Mouse (Mus musculus): ENCODE results near the gene Synpo2l. TPM values are rescaled to one million over a fixed set of nuclear protein-coding genes. Genes with fewer than 3 reads are reported as not detected.
A peak's percentile ranks its signal among the peaks of the same experiment; 100 is the strongest.

Gene Synpo2l
- polyA plus RNA-seq, 1 experiment from 2014 or later: 3.5 TPM

GRCm38 (mm10) chr14:20673735-20674063, 5.5 kb upstream of the Synpo2l start:
- Histone ChIP-seq H3K9ac (0 out of 2 replicates have a peak overlapping the region, but pooled peaks have one; percentile 33), H3K36me3 (peaks cover 24% of the 10 kb centered on the region), H3K9me3 (no peaks in the 10 kb centered on the region), H3K27ac (no peak overlapping the region), H3K27me3 (replicated peaks) (peaks cover 7% of the 10 kb centered on the region; the same call in 1 of the 2 replicates), H3K4me1 (peaks cover 8% of the 10 kb centered on the region), H3K4me3 (peak overlapping the region; percentile 60), H3K4me2 (replicated peaks) (peak overlapping the region; percentile 70)
- WGBS: 14% methylated on average over 13 of the region's 13 CpGs
- ATAC-seq (ENCODE audit: low FRiP score, low read depth): peak; percentile 78

- Histone ChIP-seq H3K9me3 (no peaks in the 10 kb centered on the region), H3K36me3 (peaks cover 17% of the 10 kb centered on the region), H3K27me3 (replicated peaks) (peaks cover 13% of the 10 kb centered on the region), H3K4me1 (peaks cover 8% of the 10 kb centered on the region), H3K4me3 (no peak overlapping the region), H3K9ac (no peak overlapping the region), H3K4me2 (replicated peaks) (no peak overlapping the region), H3K27ac (no peak overlapping the region)
- no peak for ATAC-seq (ENCODE audit: low FRiP score, low read depth)
- 88% methylated on average over 2 of the region's 2 CpGs for WGBS
Measured at GRCm38 (mm10) chr14:20672990-20673389, 4.8 kb upstream of the Synpo2l start.

GRCm38 (mm10) chr14:20667469-20667868, 685 bp downstream of the Synpo2l start:
- Histone ChIP-seq H3K27ac (no peak overlapping the region), H3K36me3 (no peaks in the 10 kb centered on the region), H3K9ac (no peak overlapping the region), H3K4me2 (replicated peaks) (no peak overlapping the region), H3K4me1 (peaks cover 5% of the 10 kb centered on the region; the same call in 1 of the 2 replicates), H3K9me3 (no peaks in the 10 kb centered on the region), H3K27me3 (replicated peaks) (peaks cover 31% of the 10 kb centered on the region), H3K4me3 (no peak overlapping the region)
- 73% methylated on average over 1 of the region's 1 CpGs for WGBS
- no peak for ATAC-seq (ENCODE audit: low FRiP score, low read depth)

- Histone ChIP-seq H3K4me3 (no peak overlapping the region), H3K27me3 (replicated peaks) (peaks cover 28% of the 10 kb centered on the region), H3K36me3 (no peaks in the 10 kb centered on the region), H3K27ac (no peak overlapping the region), H3K4me2 (replicated peaks) (no peak overlapping the region), H3K9me3 (no peaks in the 10 kb centered on the region), H3K4me1 (peaks cover 19% of the 10 kb centered on the region), H3K9ac (no peak overlapping the region)
- ATAC-seq (ENCODE audit: low FRiP score, low read depth): no peak
- 60% methylated on average over 3 of the region's 3 CpGs for WGBS
Measured at GRCm38 (mm10) chr14:20664436-20664835, 3.7 kb downstream of the Synpo2l start.

- no peak overlapping the region for H3K9ac ChIP-seq
- no peak overlapping the region for H3K27ac ChIP-seq
- H3K9me3 ChIP-seq: no peaks in the 10 kb centered on the region
- peaks cover 28% of the 10 kb centered on the region for H3K27me3 ChIP-seq (replicated peaks)
- peaks cover 19% of the 10 kb centered on the region for H3K4me1 ChIP-seq
- 75% methylated on average over 2 of the region's 2 CpGs for WGBS
- no peak overlapping the region for H3K4me2 ChIP-seq (replicated peaks)
- H3K4me3 ChIP-seq: no peak overlapping the region
- no peaks in the 10 kb centered on the region for H3K36me3 ChIP-seq
- no peak for ATAC-seq (ENCODE audit: low FRiP score, low read depth)
Measured at GRCm38 (mm10) chr14:20663601-20664000, 4.6 kb downstream of the Synpo2l start.

- no peaks in the 10 kb centered on the region for H3K9me3 ChIP-seq
- H3K4me1 ChIP-seq: peaks cover 19% of the 10 kb centered on the region
- no peak overlapping the region for H3K27ac ChIP-seq
- 92% methylated on average over 3 of the region's 3 CpGs for WGBS
- no peaks in the 10 kb centered on the region for H3K36me3 ChIP-seq
- no peak overlapping the region for H3K4me3 ChIP-seq
- H3K4me2 ChIP-seq (replicated peaks): no peak overlapping the region
- no peak overlapping the region for H3K9ac ChIP-seq
- peaks cover 19% of the 10 kb centered on the region for H3K27me3 ChIP-seq (replicated peaks)
- ATAC-seq (ENCODE audit: low FRiP score, low read depth): no peak
Measured at GRCm38 (mm10) chr14:20662740-20663139, 5.4 kb downstream of the Synpo2l start.

GRCm38 (mm10) chr14:20661661-20662331, 6.4 kb downstream of the Synpo2l start:
- Histone ChIP-seq H3K27ac (peak overlapping the region; percentile 22), H3K4me3 (peak overlapping the region; percentile 46), H3K9ac (peak overlapping the region; percentile 65), H3K27me3 (replicated peaks) (peaks cover 17% of the 10 kb centered on the region), H3K36me3 (no peaks in the 10 kb centered on the region), H3K4me1 (peaks cover 19% of the 10 kb centered on the region), H3K9me3 (no peaks in the 10 kb centered on the region), H3K4me2 (replicated peaks) (peak overlapping the region; percentile 88)
- 9% methylated on average over 19 of the region's 19 CpGs for WGBS
- peak; percentile 62 for ATAC-seq (ENCODE audit: low FRiP score, low read depth)

GRCm38 (mm10) chr14:20660827-20661660, 7.1 kb downstream of the Synpo2l start:
- no peaks in the 10 kb centered on the region for H3K9me3 ChIP-seq
- peaks cover 19% of the 10 kb centered on the region for H3K4me1 ChIP-seq
- 1% methylated on average over 52 of the region's 52 CpGs for WGBS
- H3K4me2 ChIP-seq (replicated peaks): peak overlapping the region; percentile 88
- H3K27ac ChIP-seq: peak overlapping the region; percentile 22
- peak overlapping the region; percentile 65 for H3K9ac ChIP-seq
- H3K36me3 ChIP-seq: no peaks in the 10 kb centered on the region
- peak overlapping the region; percentile 46 for H3K4me3 ChIP-seq
- peak; percentile 84 for ATAC-seq (ENCODE audit: low FRiP score, low read depth)
- peaks cover 15% of the 10 kb centered on the region for H3K27me3 ChIP-seq (replicated peaks)

- no peak overlapping the region for H3K9ac ChIP-seq
- WGBS: 94% methylated on average over 7 of the region's 7 CpGs
- no peak overlapping the region for H3K4me2 ChIP-seq (replicated peaks)
- no peaks in the 10 kb centered on the region for H3K9me3 ChIP-seq
- peaks cover 11% of the 10 kb centered on the region for H3K27me3 ChIP-seq (replicated peaks)
- ATAC-seq (ENCODE audit: low FRiP score, low read depth): no peak
- peaks cover 19% of the 10 kb centered on the region for H3K4me1 ChIP-seq
- no peak overlapping the region for H3K4me3 ChIP-seq
- no peaks in the 10 kb centered on the region for H3K36me3 ChIP-seq
- no peak overlapping the region for H3K27ac ChIP-seq
Measured at GRCm38 (mm10) chr14:20659687-20660086, 8.5 kb downstream of the Synpo2l start.

GRCm38 (mm10) chr14:20658902-20659301, 9.3 kb downstream of the Synpo2l start:
- ATAC-seq (ENCODE audit: low FRiP score, low read depth): no peak
- Histone ChIP-seq H3K27me3 (replicated peaks) (peaks cover 11% of the 10 kb centered on the region), H3K9ac (no peak overlapping the region), H3K9me3 (no peaks in the 10 kb centered on the region), H3K27ac (no peak overlapping the region), H3K4me2 (replicated peaks) (no peak overlapping the region), H3K4me3 (no peak overlapping the region), H3K36me3 (no peaks in the 10 kb centered on the region), H3K4me1 (peaks cover 14% of the 10 kb centered on the region)
- 90% methylated on average over 6 of the region's 6 CpGs for WGBS

- Histone ChIP-seq H3K9me3 (no peaks in the 10 kb centered on the region), H3K4me1 (peaks cover 14% of the 10 kb centered on the region), H3K27ac (no peak overlapping the region), H3K36me3 (no peaks in the 10 kb centered on the region), H3K4me2 (replicated peaks) (no peak overlapping the region), H3K4me3 (no peak overlapping the region), H3K9ac (no peak overlapping the region), H3K27me3 (replicated peaks) (peaks cover 10% of the 10 kb centered on the region)
- ATAC-seq (ENCODE audit: low FRiP score, low read depth): no peak
Measured at GRCm38 (mm10) chr14:20658326-20658725, 9.8 kb downstream of the Synpo2l start.

- Histone ChIP-seq H3K4me1 (peaks cover 4% of the 10 kb centered on the region), H3K9me3 (no peaks in the 10 kb centered on the region), H3K4me2 (replicated peaks) (no peak within 1 kb of the TSS), H3K4me3 (no peak within 1 kb of the TSS), H3K36me3 (no peaks in the 10 kb centered on the region), H3K27me3 (replicated peaks) (no peaks in the 10 kb centered on the region), H3K27ac (no peak within 1 kb of the TSS), H3K9ac (no peak within 1 kb of the TSS)
- no peak for ATAC-seq (ENCODE audit: low FRiP score, low read depth)
- 51% methylated on average over 11 of the region's 11 CpGs for WGBS
Measured at GRCm38 (mm10) chr14:20656361-20656760, 11.8 kb downstream of the Synpo2l start, which contains the start of gene Myoz1. Gene Myoz1 (minus strand): TSS chr14:20656540.
